Mouse (Mus musculus) kidney, embryonic 14.5 days (tissue): ENCODE data around the gene Sobp. TPM values are rescaled to one million over a fixed set of nuclear protein-coding genes. Genes with fewer than 3 reads are reported as not detected.

Experiments
- ATAC-seq: fragments of 200-750 bp; cut with Nextera tagmentation; 2 replicates; pipeline ENCODE4 v1.8.0; 2017; ENCODE audit warnings: moderate number of reproducible peaks, mild to moderate bottlenecking, moderate TSS enrichment, moderate library complexity; ENCODE audit not compliant: low FRiP score, low TSS enrichment
- H3K27ac ChIP-seq: fragments of 300-500 bp; sonication (generic); 2 replicates; pipeline ENCODE4 v1.5.1; 2014; ENCODE audit warnings: low read depth, mild to moderate bottlenecking, low read length, moderate library complexity, mixed read lengths
- H3K27me3 ChIP-seq: fragments of 300-500 bp; sonication (generic); 2 replicates; pipeline ENCODE4 v1.6.1; 2014; ENCODE audit warnings: mild to moderate bottlenecking, low read length; ENCODE audit not compliant: control insufficient read depth, insufficient read depth
- H3K36me3 ChIP-seq: fragments of 300-500 bp; sonication (generic); 2 replicates; pipeline ENCODE4 v1.6.1; 2014; ENCODE audit warnings: low read length, mixed read lengths; ENCODE audit not compliant: control insufficient read depth, insufficient read depth
- H3K4me1 ChIP-seq: fragments of 300-500 bp; sonication (generic); 2 replicates; pipeline ENCODE4 v1.6.1; 2014; ENCODE audit warnings: low read length, mixed read lengths; ENCODE audit not compliant: control insufficient read depth, insufficient read depth
- H3K4me2 ChIP-seq: fragments of 300-500 bp; sonication (generic); replicated peaks from 2 replicates; pipeline ENCODE4 v1.6.1; 2014; ENCODE audit warnings: low read depth, mild to moderate bottlenecking, low read length
- H3K4me3 ChIP-seq: fragments of 300-500 bp; sonication (generic); 2 replicates; pipeline ENCODE4 v1.5.1; 2014; ENCODE audit warnings: mild to moderate bottlenecking, low read length
- H3K9ac ChIP-seq: fragments of 300-500 bp; sonication (generic); 2 replicates; pipeline ENCODE4 v1.6.1; 2014; ENCODE audit warnings: low read depth, mild to moderate bottlenecking, low read length, moderate library complexity
- H3K9me3 ChIP-seq: fragments of 300-500 bp; sonication (generic); 2 replicates; pipeline ENCODE4 v1.6.1; 2016; ENCODE audit warnings: low read length; ENCODE audit not compliant: control insufficient read depth
- WGBS: fragments of 180-500 bp; shearing (Covaris S2); extraction: QIAGEN DNeasy Blood & Tissue Kit; methylation state at CpG from one replicate; pipeline ENCODE4 v1.1.7; 2014; 5-methylcytosine and 5-hydroxymethylcytosine counted together
- polyA plus RNA-seq: library from polyadenylated mRNA; unstranded; fragments of >200 nt; fragmentation: Nextera tagmentation; extraction: Ambion mirVana; gene quantifications from 2 replicates; pipeline ENCODE4 v1.2.1, GENCODE M21; 2014

Gene Sobp
- polyA plus RNA-seq = 3.9 and 4.0 TPM in 2 replicates

DNA sequence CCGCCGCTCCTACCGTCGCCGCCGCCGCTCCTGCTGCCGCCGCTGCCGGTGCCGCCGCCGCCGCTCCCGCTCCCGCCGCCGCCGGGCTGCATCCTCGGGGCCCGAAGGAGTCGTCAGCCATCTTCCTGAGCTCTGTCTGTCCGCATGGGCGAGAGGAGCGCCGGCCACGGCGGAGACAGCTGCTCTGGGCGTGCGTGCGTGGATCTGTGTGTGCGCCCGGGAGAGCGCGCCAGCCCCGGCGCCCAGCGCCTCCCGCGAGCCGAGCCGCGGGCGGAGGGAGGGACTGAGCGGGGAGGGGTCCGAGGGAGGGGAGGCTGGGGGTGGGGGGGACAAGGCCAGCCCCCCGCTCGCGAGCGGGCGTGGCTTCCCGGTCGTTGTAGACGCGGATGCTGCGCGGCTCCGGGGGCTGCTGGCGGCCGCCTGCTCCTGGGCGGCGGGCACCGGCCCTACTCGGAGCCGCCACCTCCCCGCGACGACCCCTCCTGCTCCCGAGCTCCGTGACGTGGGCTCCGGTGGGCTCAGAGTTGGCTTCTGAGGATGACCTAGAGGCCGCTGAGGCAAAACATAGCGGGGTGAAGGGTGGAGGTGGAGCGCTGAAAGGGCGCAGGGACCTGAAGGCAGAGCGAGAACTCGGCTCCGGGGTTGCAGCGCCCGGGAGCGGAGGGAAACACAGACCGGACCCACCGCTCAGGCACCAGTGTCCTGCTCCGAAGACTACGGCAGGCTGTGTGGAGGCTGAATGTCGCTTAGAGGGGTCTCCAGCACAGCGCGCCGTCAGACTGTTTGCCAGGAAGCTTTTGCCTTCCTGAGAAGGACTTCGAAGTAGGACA is at the start of gene Sobp, which contains the start of gene 9030612E09Rik:
TSS of gene Sobp (minus strand) at position 205 of the 830 bp plus-strand sequence.
TSS of gene 9030612E09Rik (plus strand) at position 379 of the 830 bp plus-strand sequence.
- H3K27me3 ChIP-seq = peaks cover 20% of the 10 kb centered on the region
- ATAC-seq = peak; percentile 78
- 1% methylated on average over 67 of the region's 91 CpGs for WGBS

DNA sequence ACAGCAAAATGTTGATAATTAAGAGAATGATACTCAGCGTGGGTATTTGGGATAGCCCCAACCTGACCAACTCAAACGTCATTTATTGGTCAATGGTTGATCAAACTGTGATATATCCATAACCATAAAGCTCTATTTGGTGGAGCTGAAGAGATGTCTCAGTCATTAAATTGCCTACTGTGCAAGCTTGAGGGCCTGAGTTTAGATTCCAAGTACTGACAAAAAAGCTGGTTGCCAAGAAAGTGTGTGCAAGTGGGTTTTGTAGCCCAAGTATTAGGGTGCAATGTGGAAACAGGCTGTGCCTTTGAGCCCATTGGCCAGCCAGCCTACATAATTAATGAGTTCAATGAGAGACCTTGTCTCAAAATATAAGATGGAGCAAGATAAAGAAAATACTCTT is 49.1 kb upstream of the Sobp start:
- Histone ChIP-seq H3K4me2 (no peak overlapping the region), H3K9me3 (no peaks in the 10 kb centered on the region), H3K27me3 (no peaks in the 10 kb centered on the region), H3K36me3 (no peaks in the 10 kb centered on the region), H3K9ac (no peak overlapping the region), H3K4me3 (no peak overlapping the region), H3K4me1 (0 out of 2 replicates have a peak, but pooled peaks cover 3% of the 10 kb centered on the region), H3K27ac (no peak overlapping the region)
- ATAC-seq = no peak
- WGBS = 94% methylated on average over 2 of the region's 2 CpGs

More for the DNA sequence above, at the start of gene Sobp, which contains the start of gene 9030612E09Rik:
- Histone ChIP-seq H3K9ac (peak within 1 kb of the TSS; percentile 78), H3K4me2 (peak within 1 kb of the TSS; percentile 94), H3K9me3 (no peaks in the 10 kb centered on the region), H3K27ac (peak within 1 kb of the TSS; percentile 51), H3K36me3 (no peaks in the 10 kb centered on the region), H3K4me3 (peak within 1 kb of the TSS; percentile 71), H3K4me1 (peaks cover 14% of the 10 kb centered on the region)

DNA sequence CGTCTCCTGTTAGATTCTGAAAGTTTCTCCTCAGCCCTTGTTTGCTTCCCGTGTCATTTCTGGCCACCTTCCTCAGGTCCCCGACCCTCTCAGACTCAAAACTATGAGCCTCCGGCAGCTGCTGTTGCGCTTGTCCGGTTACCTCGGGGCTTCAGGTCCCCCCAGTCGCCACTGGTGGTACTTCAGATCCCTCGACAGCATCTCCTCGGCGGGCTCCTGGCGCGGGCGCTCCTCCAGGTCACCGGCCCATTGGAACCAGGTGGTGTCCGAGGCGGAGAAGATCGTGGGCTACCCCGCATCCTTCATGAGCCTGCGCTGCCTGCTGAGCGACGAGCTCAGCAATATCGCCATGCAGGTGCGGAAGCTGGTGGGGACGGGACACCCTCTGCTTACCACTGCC is 47.3 kb upstream of the Sobp start:
- 0% methylated on average over 25 of the region's 25 CpGs for WGBS
- peak overlapping the region; percentile 66 for H3K4me2 ChIP-seq
- H3K36me3 ChIP-seq = no peaks in the 10 kb centered on the region
- peak; percentile 66 for ATAC-seq
- H3K4me1 ChIP-seq = 0 out of 2 replicates have a peak, but pooled peaks cover 3% of the 10 kb centered on the region
- H3K9me3 ChIP-seq = no peaks in the 10 kb centered on the region
- H3K4me3 ChIP-seq = peak overlapping the region; percentile 88
- H3K27ac ChIP-seq = peak overlapping the region; percentile 68
- H3K9ac ChIP-seq = peak overlapping the region; percentile 96
- no peaks in the 10 kb centered on the region for H3K27me3 ChIP-seq

DNA sequence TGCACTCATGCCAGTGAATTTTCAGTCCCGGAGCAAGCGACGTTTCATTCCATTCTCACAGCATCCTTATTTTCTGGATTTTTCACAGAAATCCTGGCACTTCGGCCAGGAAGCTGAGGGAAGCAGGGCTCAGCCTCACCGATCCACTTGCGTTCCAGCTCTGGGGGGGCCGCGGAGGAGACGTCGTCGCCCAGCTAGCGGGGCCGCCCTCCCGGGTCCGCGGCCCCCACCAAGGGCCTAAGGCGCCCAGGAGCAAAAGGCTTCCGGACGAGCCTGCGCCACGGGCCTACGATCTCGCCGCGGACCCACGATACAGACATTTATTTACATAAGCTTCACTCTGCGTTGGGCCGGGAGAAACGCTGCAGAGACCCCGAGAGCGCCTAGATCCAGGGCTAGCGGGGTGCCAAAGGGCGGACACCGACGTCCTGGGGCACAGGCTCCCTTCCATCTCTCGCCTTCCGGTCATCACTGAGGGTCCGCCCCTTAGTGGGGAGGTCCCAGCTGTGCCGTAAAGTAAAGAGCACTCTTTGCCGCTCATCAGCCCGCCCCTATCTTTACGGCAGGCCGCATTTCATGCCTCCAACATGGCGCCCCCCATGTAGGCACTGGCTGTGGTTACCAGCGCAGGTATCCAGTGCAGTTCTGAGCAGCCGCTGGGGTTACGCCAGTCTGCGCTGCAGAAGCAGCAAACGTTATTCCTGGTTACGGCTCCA is 46.7 kb upstream of the Sobp start, which contains the start of gene Pdss2:
TSS of gene Pdss2 (plus strand) at position 577 of the 716 bp plus-strand sequence.
- no peaks in the 10 kb centered on the region for H3K36me3 ChIP-seq
- H3K4me3 ChIP-seq = peak within 1 kb of the TSS; percentile 88
- ATAC-seq = peak; percentile 99
- no peaks in the 10 kb centered on the region for H3K9me3 ChIP-seq
- peak within 1 kb of the TSS; percentile 66 for H3K4me2 ChIP-seq
- 0 out of 2 replicates have a peak, but pooled peaks cover 3% of the 10 kb centered on the region for H3K4me1 ChIP-seq
- H3K27ac ChIP-seq = peak within 1 kb of the TSS; percentile 68
- WGBS = under 1% methylated on average over 44 of the region's 50 CpGs
- peak within 1 kb of the TSS; percentile 96 for H3K9ac ChIP-seq
- no peaks in the 10 kb centered on the region for H3K27me3 ChIP-seq

DNA sequence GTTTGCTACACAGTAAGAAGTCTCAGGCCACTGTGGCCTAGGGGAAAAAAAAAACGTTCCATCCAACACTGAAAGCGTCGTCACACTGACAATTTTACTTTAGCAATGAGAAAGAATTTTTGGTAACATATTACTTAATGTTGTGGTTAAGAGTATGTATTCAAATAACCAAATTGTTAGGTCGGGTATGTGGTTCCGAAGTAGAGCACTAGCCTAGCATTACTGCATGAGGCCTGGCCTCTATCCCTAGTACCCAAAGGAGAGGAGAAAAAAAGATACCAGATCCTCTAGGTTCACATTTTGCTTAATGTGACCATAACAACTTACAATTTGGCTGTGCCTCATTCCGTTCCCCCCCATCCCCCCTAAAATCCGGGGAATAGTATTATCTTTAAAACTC is 46.1 kb upstream of the Sobp start:
- H3K36me3 ChIP-seq = no peaks in the 10 kb centered on the region
- peak overlapping the region; percentile 88 for H3K4me3 ChIP-seq
- no peaks in the 10 kb centered on the region for H3K27me3 ChIP-seq
- no peak for ATAC-seq
- WGBS = 19% methylated on average over 7 of the region's 7 CpGs
- peak overlapping the region; percentile 68 for H3K27ac ChIP-seq
- 0 out of 2 replicates have a peak, but pooled peaks cover 3% of the 10 kb centered on the region for H3K4me1 ChIP-seq
- H3K4me2 ChIP-seq = peak overlapping the region; percentile 58
- no peaks in the 10 kb centered on the region for H3K9me3 ChIP-seq
- H3K9ac ChIP-seq = peak overlapping the region; percentile 96

DNA sequence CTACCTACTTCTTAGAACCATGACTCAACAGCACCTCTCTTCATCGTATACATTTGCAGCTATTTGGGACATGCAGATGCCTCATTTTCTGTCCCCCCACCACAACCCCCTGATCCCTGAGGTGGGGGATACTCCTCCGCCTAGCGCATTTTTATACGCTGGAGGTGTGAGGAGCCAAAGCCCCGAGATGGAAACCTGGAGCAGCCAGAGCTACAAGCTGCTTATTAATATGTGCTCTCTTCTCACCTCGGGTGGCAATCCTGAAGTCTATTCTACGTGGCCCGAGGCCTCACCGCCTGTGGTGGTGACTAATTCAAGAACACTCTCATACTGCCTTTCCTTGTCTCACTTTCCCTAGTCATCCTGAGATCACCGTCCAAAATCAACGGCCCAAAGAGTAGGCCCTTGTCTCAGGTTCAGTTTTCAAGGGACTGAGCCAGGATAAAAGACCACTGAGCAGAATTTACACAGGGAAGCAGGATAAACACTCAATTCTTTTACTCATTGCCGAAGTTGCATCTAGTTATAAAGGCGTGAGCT is 43.1 kb upstream of the Sobp start:
- 96% methylated on average over 13 of the region's 13 CpGs for WGBS

DNA sequence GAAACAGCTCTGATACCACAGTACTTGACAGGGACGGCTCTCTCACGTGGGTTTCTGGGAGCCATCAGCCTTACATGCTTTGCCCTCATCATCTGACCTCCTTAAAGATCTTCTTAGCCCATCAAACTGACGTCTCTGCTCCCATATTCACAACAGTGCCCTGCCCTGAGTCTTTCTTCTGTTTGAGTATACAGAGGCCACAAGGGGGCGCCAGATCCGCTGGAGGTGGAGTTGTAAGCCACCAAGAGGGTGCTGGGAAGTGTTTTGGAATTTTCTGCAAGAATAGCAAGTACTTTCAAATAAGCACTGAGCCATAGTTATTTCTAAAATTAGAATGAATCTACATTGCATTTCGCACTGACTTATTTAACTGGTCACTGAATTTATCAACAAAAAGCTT is 37.5 kb upstream of the Sobp start:
- WGBS = 45% methylated on average over 6 of the region's 6 CpGs
- no peaks in the 10 kb centered on the region for H3K36me3 ChIP-seq
- no peak for ATAC-seq
- H3K4me3 ChIP-seq = no peak overlapping the region
- no peak overlapping the region for H3K9ac ChIP-seq
- H3K27ac ChIP-seq = no peak overlapping the region
- no peaks in the 10 kb centered on the region for H3K27me3 ChIP-seq
- no peak overlapping the region for H3K4me2 ChIP-seq
- H3K9me3 ChIP-seq = no peaks in the 10 kb centered on the region
- H3K4me1 ChIP-seq = no peaks in the 10 kb centered on the region

More for the DNA sequence above, 43.1 kb upstream of the Sobp start:
- Histone ChIP-seq H3K4me1 (0 out of 2 replicates have a peak, but pooled peaks cover 3% of the 10 kb centered on the region), H3K27me3 (no peaks in the 10 kb centered on the region), H3K9me3 (no peaks in the 10 kb centered on the region), H3K9ac (no peak overlapping the region), H3K4me2 (no peak overlapping the region), H3K36me3 (no peaks in the 10 kb centered on the region), H3K27ac (no peak overlapping the region), H3K4me3 (no peak overlapping the region)
- ATAC-seq = no peak

DNA sequence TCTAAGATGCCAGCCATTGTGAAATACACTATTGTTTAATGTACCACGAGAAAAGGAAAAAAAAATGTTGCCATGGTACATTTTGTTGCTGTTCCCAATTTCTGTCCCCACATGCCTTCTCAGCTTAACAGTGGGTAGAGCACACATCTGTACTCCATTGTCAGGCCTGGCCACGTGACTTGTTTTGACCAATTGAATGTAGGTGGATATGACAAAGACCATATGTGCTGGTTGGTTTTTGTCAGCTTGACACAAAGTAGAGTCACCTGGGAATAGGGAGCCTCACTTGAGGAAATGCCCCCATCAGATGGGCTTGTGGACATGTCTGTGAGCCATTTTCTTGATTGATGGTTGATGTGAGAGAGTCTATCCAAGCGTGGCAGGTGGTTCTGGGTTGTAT is 29.5 kb upstream of the Sobp start:
- 78% methylated on average over 3 of the region's 3 CpGs for WGBS
- ATAC-seq = no peak
- no peak overlapping the region for H3K9ac ChIP-seq
- H3K9me3 ChIP-seq = no peaks in the 10 kb centered on the region
- H3K27me3 ChIP-seq = no peaks in the 10 kb centered on the region
- no peak overlapping the region for H3K4me2 ChIP-seq
- H3K27ac ChIP-seq = no peak overlapping the region
- no peak overlapping the region for H3K4me3 ChIP-seq
- H3K4me1 ChIP-seq = no peaks in the 10 kb centered on the region
- no peaks in the 10 kb centered on the region for H3K36me3 ChIP-seq
